Mouse (Mus musculus): Measurements from ENCODE around the gene Siah3. TPM values are rescaled to one million over a fixed set of nuclear protein-coding genes. Genes with fewer than 3 reads are reported as not detected.

Gene Siah3
- polyA plus RNA-seq, 1 experiment, result not detected

- H3K79me2 ChIP-seq (ENCODE audit: control insufficient read depth, insufficient read depth), result no peaks in the 10 kb centered on the region
- H3ac ChIP-seq (ENCODE audit: control insufficient read depth, insufficient read length, low read depth), result no peak overlapping the region
- no peak overlapping the region for H3K4me3 ChIP-seq (ENCODE audit: insufficient read depth, poor library complexity, severe bottlenecking)
- peaks cover 43% of the 10 kb centered on the region for H3K27me3 ChIP-seq (ENCODE audit: control insufficient read depth, insufficient read depth, insufficient read length)
- no peaks in the 10 kb centered on the region for H3K79me3 ChIP-seq (ENCODE audit: low read depth)
- TF ChIP-seq FOSL1 (IDR thresholded peaks at IDR 0.05; ENCODE audit: insufficient read depth, low read length, poor library complexity, severe bottlenecking) (no peak), MAX (IDR thresholded peaks at IDR 0.05) (no peak), MYOG (IDR thresholded peaks at IDR 0.05; ENCODE audit: control insufficient read depth, extremely low read depth, insufficient read length) (no peak), USF1 (IDR thresholded peaks at IDR 0.05; ENCODE audit: low read depth) (no peak)
- no peaks in the 10 kb centered on the region for H3K36me3 ChIP-seq (ENCODE audit: control insufficient read depth, insufficient read depth)
Observed at GRCm38 (mm10) chr14:75579010-75579409, 123.2 kb downstream of the Siah3 start.

Other genes starting within 250 kb of the Siah3 start
- not detected for gene Cpb2, start 213.7 kb upstream of the Siah3 start, polyA plus RNA-seq (2012; fragmentation: generic; extraction: Trizol)
- 9.8 TPM for gene Zc3h13, start 171.6 kb upstream of the Siah3 start, polyA plus RNA-seq (2012; fragmentation: generic; extraction: Trizol)
- gene Spert, start 137.1 kb downstream of the Siah3 start, polyA plus RNA-seq (2012; fragmentation: generic; extraction: Trizol), result not detected
- gene Erich6b, start 186.3 kb downstream of the Siah3 start, polyA plus RNA-seq (2012; fragmentation: generic; extraction: Trizol), result not detected